Mouse (Mus musculus): Measurements from ENCODE around the gene Vmn1r74.
"Not testable (repeated sequence)": the region's sequence is repeated elsewhere in the genome, so short reads cannot be mapped to it uniquely, and the experiment has no call there.

Vmn1r74 gene

DNA sequence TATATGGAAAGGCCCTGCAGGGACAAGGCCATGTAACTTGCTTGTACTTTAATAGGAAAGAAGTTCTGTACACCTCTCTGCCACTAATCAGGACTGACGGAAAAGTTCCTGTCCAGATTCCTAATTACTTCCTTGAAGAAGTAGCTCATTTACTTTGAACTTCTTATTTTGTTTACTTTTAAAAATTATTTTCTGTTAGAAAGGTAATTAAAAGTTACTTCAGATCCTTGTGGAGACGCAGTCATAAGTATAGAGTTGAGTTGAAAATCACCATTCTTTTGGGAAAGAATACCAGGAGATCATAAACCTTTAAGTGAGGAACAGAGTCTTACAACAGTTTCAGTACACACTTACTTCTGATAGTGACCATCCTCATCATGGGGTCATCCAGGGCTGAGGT lies at the start of gene Vmn1r74:
Gene Vmn1r74, plus strand, starts transcription at position 301 of the 400 bp plus-strand sequence.
- no peak for DNase-seq (ENCODE audit: inconsistent ontology term)

GRCm38 (mm10) chr7:11813751-11814150 lies 20.0 kb upstream of the Vmn1r74 start:
- DNase-seq (ENCODE audit: inconsistent ontology term) = no peak

DNA sequence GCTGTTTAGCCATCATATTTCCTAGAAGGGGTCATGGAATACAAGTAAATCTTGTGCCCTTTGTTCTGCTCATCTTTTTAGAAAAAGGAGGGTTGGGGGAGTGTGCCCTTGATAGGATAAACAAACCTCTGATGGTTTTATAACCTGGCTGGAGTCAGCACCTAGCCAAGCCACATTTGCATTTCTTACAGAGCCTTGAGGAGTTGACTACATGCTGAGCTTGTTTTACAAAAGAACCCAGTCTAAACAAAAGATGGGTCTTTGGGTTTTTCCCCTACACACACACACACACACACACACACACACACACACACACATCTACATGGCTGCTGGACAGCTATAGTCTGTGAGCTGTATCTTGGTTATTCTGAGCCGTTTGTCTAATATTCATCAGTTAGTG lies 11.6 kb upstream of the Vmn1r74 start:
- no peak for DNase-seq (ENCODE audit: inconsistent ontology term)

DNA sequence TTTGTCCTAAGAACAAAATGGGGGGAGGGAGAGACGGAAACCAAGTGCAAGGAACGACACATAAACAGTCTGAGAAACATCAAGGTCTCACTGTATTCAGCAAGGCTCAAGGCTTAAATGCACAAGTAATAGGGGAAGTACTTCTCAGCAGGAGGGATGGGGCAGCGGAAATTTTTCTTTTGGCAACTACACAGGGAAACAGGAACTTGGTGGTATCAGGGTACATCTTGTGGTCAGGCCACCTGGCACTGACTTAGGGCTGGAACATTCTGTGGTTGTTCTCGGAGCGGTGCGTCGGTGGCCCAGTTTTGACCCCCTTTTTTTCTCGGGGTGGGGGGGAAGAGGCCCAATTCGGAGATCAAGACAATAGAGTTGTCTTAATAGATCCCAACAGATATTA lies 10.5 kb upstream of the Vmn1r74 start:
- DNase-seq (ENCODE audit: inconsistent ontology term) = not testable (repeated sequence)

- DNase-seq (ENCODE audit: inconsistent ontology term) = no peak
Measured at GRCm38 (mm10) chr7:11874330-11874729, 40.5 kb downstream of the Vmn1r74 start, which contains the start of gene Vmn1r75. Vmn1r75 (plus strand) TSS chr7:11874630.

All from Muller cell, postnatal 12 days (primary cell).